Mouse (Mus musculus): ENCODE data around the gene Pbx4.

Gene Pbx4

DNA sequence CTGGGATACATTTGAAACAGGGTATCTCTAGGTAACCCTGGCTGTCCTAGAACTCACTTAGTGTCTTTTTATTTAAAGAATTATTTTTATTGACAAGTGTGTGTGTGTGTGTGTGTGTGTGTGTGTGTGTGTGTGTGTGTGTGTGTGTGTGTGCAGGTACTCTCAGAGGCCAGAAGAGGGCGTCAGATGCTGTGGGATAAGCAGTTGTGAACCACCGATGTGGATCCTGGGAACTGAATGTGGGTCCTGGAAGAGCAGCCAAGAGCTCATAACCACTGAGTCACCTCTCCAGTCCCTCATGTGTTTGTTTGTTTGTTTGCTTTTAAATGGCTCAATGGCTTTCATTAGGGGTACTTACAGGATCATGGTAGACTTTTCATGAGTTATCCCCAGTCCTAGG is 17.4 kb upstream of the Pbx4 start:
- DNase-seq, result no peak

GRCm38 (mm10) chr8:69815396-69815795 is 16.9 kb upstream of the Pbx4 start:
- DNase-seq, result no peak

- DNase-seq, result no peak
These were observed 11.8 kb upstream of the Pbx4 start for GRCm38 (mm10) chr8:69820466-69820865.

DNA sequence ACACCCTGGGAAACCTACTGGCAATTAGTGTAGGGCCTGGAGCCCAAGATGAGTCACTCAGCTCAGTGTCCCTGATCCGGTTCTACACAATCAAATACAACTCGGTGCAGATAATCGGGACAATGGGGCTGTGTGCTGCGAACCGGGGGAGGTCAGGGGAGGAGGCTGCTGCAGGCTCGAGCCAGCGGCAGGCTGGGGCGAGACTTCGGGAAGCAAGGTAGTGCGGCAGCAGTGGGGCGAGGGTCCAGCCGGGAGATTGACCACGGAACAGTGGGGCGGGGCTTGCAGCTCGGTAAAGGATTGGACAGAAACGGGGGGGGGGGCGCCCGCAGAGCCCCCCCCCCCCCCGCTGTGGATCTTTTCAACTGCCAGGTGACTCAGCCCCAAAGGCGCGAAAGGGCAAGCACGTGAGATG is 10.3 kb upstream of the Pbx4 start:
- no peak for DNase-seq

- no peak for DNase-seq
These were observed 9.7 kb upstream of the Pbx4 start, which contains the start of gene Lpar2 for GRCm38 (mm10) chr8:69822386-69823191. TSS of gene Lpar2 (plus strand) at chr8:69822429.

GRCm38 (mm10) chr8:69826371-69826770 is 5.9 kb upstream of the Pbx4 start:
- no peak for DNase-seq

DNA sequence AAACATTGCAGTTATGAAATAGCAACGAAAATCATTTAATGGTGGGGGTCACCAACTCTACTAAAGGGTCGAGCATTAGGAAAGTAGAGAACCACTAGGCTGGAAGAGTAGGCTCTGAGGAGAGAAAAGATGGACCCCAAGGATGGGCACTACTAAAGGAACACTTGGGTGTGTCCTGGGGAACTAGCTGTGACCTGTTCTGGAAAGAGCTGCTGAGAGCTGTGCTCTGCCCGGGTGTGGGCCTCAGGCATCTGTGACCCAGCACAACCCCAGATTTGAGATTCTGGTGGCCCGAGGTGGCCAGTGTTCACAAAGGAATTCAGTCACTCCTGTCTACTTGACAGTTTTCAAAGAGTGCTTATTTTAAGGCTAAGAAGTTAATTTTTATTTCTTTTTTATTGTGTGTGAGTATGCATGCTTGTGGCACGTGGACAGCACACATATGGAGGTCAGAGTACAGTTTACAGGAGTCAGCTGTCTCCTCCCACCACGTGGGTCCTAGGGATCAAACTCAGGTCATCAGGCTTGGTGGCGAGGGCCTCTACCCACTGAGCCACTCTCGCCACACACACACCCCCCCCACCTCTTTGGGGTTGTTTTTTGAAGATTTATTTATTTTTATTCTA is 4.9 kb downstream of the Pbx4 start:
- no peak for DNase-seq

- no peak for DNase-seq
These were observed 15.1 kb downstream of the Pbx4 start for GRCm38 (mm10) chr8:69847167-69848065.

DNA sequence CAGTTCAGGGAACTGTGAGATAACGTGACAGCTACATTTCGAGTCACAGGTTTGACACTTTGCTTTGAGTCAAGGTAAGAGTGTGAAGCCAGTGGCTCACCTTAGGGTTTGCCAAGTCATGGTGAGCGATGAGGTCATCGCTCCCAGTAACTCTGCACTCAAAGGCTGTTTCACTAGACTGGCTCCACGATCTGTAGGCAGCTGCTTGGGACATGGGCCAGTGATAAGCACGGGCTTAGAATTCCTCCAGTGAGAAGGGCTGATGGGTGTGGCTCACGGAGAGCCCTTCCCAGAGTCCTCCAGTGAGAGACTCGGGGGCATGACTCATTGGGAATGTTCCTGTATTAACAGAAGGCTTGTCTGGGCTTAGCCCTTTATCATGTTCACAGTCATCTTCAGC is 16.7 kb downstream of the Pbx4 start:
- no peak for DNase-seq

DNA sequence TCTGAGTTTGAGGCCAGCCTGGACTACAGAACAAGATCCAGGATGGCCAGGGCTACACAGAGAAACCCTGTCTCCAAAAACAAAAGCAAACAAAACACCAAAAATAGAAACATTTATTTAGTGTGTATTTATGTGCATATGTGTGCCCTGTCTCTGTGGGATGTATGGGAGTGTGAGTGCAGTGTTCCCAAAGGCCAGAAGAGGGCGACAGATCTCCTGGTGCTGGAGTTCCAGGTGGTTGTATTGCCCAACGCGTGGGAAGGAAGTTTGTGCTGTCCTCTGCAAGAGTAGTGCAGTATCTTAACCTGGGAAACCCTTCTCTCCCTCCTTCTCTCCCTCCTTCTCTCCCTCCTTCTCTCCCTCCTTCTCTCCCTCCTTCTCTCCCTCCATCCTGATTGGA is 17.6 kb downstream of the Pbx4 start:
- no peak for DNase-seq

GRCm38 (mm10) chr8:69850926-69851506 is 18.7 kb downstream of the Pbx4 start:
- DNase-seq, result no peak

DNA sequence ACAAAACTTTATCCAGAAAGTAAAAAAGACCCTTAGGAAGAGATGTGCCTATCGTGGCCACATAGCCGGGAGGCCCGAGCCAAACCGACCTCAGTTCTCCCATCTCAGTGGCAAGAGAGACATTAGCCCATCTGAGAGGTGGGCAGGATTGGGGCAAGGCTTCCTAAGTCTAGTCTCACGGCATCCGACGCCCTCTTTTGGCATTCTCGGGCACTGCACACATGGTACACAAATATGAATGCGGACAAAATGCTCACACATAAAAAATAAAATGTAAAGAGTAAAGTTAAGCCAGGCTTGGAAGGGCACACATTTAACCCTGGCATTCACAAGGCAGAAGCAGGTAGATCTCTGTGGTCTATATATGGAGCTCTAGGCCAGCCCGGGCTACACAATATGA is 21.6 kb downstream of the Pbx4 start:
- DNase-seq, result no peak

- no peak for DNase-seq
These were observed 28.5 kb downstream of the Pbx4 start for GRCm38 (mm10) chr8:69860807-69861206.

DNA sequence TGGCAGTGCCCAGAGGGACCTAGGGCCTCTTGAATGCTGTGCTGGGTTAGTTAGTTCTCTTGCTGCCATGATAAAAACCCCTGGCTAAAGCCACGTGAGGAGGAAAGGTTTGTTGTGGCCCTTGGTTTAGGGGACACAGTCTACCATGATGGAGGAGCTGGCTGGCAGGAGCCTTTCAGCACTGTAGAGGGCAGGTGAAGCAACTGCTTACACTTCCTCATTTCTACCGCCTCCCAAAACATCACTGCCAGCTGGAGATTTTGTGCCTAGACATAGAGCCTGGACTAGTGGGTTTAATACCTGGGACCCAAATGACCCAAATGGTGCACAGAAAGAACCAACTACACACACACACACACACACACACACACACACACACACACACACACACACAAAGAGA is 29.0 kb downstream of the Pbx4 start:
- no peak for DNase-seq

DNA sequence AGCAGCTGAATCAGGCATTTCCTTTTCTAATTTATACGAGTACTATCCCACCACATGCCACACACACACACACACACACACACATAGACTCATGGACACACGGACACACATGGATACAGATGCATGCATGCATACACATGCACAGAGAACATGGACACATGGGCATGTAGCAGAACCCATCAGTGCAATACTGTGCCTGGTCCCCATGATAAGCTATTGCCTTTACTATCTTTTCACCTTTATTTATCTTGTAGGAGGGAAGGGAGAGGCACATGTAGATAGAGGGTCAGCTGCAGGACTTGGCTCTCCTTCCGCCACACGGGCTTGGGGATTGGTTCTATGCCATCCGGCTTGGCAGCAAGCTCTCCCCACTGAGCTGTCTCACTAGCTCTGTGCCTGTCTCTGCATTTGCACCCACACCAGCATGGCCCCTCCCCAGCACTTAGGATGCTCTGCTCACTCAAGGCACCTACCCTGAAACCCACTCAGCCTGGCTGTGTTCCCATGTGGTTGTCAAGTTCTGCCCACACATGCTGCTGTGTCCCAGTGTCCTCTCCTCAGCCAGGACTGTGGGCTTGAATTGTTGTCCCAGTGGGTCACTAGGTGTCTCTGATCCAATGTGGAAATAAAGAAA is 31.2 kb downstream of the Pbx4 start:
- no peak for DNase-seq

DNA sequence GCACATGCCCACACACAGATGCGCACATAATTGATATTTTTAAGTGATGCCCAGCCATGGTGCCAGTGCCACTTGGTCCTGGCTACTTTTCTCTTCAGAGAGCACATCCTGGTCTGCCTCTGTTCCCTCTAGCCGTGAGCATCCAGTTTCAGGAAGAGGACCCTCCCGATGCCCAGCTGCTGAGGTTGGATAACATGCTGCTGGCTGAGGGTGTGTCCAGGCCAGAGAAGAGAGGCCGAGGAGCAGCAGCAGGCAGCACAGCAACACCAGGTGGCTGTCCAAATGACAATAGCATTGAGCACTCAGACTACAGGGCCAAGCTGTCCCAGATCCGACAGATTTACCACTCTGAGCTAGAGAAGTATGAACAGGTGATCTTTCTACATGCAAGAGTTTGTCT is 31.9 kb downstream of the Pbx4 start:
- DNase-seq, result no peak

- DNase-seq, result no peak
These were observed 35.5 kb downstream of the Pbx4 start for GRCm38 (mm10) chr8:69867696-69868326.

DNA sequence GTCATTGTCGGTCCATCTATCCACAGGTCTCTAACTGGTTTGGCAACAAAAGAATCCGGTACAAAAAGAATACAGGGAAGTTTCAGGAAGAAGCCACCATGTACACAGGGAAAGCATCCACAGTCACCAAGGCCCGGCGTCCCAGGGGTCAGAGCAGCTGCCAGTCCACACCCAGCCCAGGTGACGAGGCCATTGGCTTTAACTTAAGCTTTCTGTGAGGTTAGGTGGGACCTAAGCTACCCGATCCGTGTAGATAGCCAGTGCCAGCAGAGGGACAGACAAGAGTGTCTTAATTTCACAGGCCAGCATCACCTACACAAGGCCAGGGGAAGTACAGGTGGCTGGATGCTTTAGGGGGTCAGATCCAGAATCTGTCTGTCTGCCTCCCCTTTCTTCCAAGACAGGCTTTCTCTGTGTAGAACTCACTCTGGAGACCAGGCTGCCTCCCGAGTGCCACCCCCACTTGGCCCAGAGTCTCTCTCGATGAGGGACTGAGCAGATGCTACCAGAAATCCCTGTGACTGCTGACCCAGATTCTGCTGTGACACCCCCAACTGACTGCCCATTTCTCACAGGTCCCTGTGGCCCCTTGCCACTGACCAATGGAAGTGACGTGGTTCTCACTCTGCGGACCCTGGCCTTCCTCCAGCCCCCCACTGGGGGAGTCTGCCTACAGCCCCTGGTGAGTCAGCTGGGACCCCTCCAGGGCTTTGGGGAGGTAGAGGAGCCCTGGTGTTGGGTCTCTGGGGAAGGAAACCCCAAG is 37.9 kb downstream of the Pbx4 start:
- peak; percentile 74 for DNase-seq

DNA sequence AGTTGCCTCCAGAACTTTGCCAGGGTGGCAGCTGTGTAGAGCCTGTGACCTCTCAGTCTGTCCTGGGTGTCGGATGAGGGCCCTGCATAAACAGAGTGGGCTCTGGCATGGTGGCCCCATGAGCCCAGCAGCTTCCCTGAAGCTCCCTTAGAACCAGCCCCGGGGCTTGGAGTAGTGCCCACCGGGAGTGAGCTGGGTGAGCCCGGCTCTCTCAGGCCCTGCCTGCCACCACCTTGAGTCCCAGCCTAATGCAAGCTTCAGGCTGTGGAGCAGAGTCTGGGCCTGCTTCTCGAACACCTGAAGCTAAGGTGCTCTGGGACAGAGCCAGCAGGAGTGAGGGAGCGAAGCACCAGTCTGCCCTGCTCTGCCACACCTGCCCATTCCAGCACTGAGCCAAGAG is 38.6 kb downstream of the Pbx4 start:
- DNase-seq, result no peak

DNA sequence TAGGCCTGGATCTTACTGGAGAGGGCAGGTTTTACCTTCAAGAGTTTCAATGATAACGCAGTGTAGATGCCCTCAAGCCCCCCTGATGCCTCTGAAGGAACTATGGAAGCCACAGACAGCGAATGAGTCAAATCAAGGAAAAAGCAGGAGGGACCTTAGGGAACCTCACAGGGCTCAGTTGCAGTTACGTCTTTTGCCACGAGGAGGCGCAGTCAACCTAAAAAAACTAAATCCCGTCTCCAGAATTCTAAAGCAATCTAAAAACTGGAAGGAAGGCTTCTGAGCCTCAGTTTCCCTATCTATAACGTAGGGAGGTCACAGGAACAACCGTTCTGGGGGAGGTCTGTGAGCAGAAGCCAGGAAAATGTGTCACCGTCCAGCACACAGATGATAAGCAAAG is 41.9 kb downstream of the Pbx4 start:
- DNase-seq, result peak; percentile 70

- DNase-seq, result no peak
These were observed 42.4 kb downstream of the Pbx4 start for GRCm38 (mm10) chr8:69874654-69875053.

Data from cerebellum, adult 9-10 months (tissue).